Mouse (Mus musculus) lung, postnatal 0 days (tissue): ENCODE results near the gene U2surp.

ENCODE experiments used
- CTCF ChIP-seq: IDR thresholded peaks from 2 replicates; pipeline ENCODE4 v1.5.1; 2016; ENCODE audit warnings: antibody characterized with exemption, mild to moderate bottlenecking
- EP300 ChIP-seq: IDR thresholded peaks from 2 replicates; pipeline ENCODE4 v1.6.1; 2016; ENCODE audit warnings: antibody characterized with exemption, mild to moderate bottlenecking, control low read depth

- TF ChIP-seq CTCF (peak; percentile 63), EP300 (no peak)
Observed at GRCm38 (mm10) chr9:95472926-95473325, 38.9 kb downstream of the U2surp start.
